Mouse (Mus musculus) liver, embryonic 14.5 days (tissue): Measurements from ENCODE around the gene Mlph. TPM values are rescaled to one million over a fixed set of nuclear protein-coding genes. Genes with fewer than 3 reads are reported as not detected.

ENCODE experiments used
- ATAC-seq: fragments of 200-750 bp; cut with Nextera tagmentation; 2 replicates; pipeline ENCODE4 v1.8.0; 2017; ENCODE audit warnings: moderate number of reproducible peaks, mild to moderate bottlenecking, moderate library complexity; ENCODE audit not compliant: insufficient read depth
- DNase-seq, 3 experiments: peaks; one replicate each; pipeline ENCODE4 v3.0.0-alpha.2; 2012 to 2013; ENCODE audit warnings: low read depth in 3 of 3, low spot score in 3 of 3
- H3K27ac ChIP-seq: fragments of 300-500 bp; sonication (generic); 2 replicates; pipeline ENCODE4 v1.5.1; 2014; ENCODE audit warnings: moderate library complexity, mild to moderate bottlenecking, control low read depth, inconsistent platforms
- H3K27me3 ChIP-seq: fragments of 300-500 bp; sonication (generic); 2 replicates; pipeline ENCODE4 v1.6.1; 2014; ENCODE audit warnings: mild to moderate bottlenecking, low read length, moderate library complexity; ENCODE audit not compliant: control insufficient read depth, insufficient read depth
- H3K36me3 ChIP-seq: fragments of 300-500 bp; sonication (generic); replicated peaks from 2 replicates; pipeline ENCODE4 v1.6.1; 2014; ENCODE audit warnings: low read depth; ENCODE audit not compliant: control insufficient read depth, insufficient read depth
- H3K4me1 ChIP-seq, 2 experiments: fragments of 200-500 bp in 1 of 2; fragments of 300-500 bp in 1 of 2; sonication (generic) in 1 of 2; replicated peaks; 2 replicates each; pipeline ENCODE4 v1.6.1; 2012 to 2014; ENCODE audit warnings: antibody characterized with exemption in 1 of 2, inconsistent platforms in 1 of 2, low read length in 1 of 2; ENCODE audit not compliant: control insufficient read depth in 2 of 2, insufficient read depth in 2 of 2
- H3K4me2 ChIP-seq: fragments of 300-500 bp; sonication (generic); 2 replicates; pipeline ENCODE4 v1.6.1; 2014; ENCODE audit warnings: low read depth, mild to moderate bottlenecking, control low read depth, moderate library complexity
- H3K4me3 ChIP-seq, 2 experiments: fragments of 200-500 bp in 1 of 2; fragments of 300-500 bp in 1 of 2; sonication (generic) in 1 of 2; 2 replicates each; pipeline ENCODE4 v1.5.1; 2012 to 2014; ENCODE audit warnings: low read depth in 2 of 2, low read length in 2 of 2, mild to moderate bottlenecking in 2 of 2, control low read depth in 1 of 2, inconsistent platforms in 1 of 2, moderate library complexity in 1 of 2; ENCODE audit not compliant: insufficient read depth in 1 of 2
- H3K9ac ChIP-seq: fragments of 300-500 bp; sonication (generic); replicated peaks from 2 replicates; pipeline ENCODE4 v1.6.1; 2014; ENCODE audit warnings: mild to moderate bottlenecking, control low read depth, moderate library complexity
- H3K9me3 ChIP-seq: fragments of 300-500 bp; sonication (generic); 2 replicates; pipeline ENCODE4 v1.6.1; 2016; ENCODE audit warnings: low read length, mixed read lengths; ENCODE audit not compliant: control insufficient read depth
- CTCF ChIP-seq: IDR thresholded peaks from 2 replicates; pipeline ENCODE4 v1.5.1; 2016; ENCODE audit warnings: antibody characterized with exemption, low read depth, control low read depth
- EP300 ChIP-seq: IDR thresholded peaks from 2 replicates; pipeline ENCODE4 v1.6.1; 2016; ENCODE audit warnings: antibody characterized with exemption, low read depth
- WGBS: fragments of 180-500 bp; shearing (Covaris S2); extraction: QIAGEN DNeasy Blood & Tissue Kit; methylation state at CpG from one replicate; pipeline ENCODE4 v1.1.7; 2014; ENCODE audit not compliant: insufficient replicate concordance; 5-methylcytosine and 5-hydroxymethylcytosine counted together
- polyA plus RNA-seq, 2 experiments: library from polyadenylated mRNA; depleted of rRNA in 1 of 2; stranded (reverse) in 1 of 2; unstranded in 1 of 2; fragments of >200 nt; fragmentation: Nextera tagmentation in 1 of 2; extraction: Ambion mirVana in 1 of 2; gene quantifications; 2 replicates each; pipeline versions ENCODE4 v1.2.1 to v1.2.3; 2012 to 2014

Mlph gene
- polyA plus RNA-seq, 2 experiments = 0.01 TPM; not detected in 1

- no peak overlapping the region for H3K27ac ChIP-seq
- WGBS = 62% methylated on average over 10 of the region's 10 CpGs
- TF ChIP-seq EP300 (no peak), CTCF (no peak)
- ATAC-seq = no peak
- H3K27me3 ChIP-seq = no peaks in the 10 kb centered on the region
- no peak overlapping the region for H3K4me3 ChIP-seq
- H3K4me1 ChIP-seq = no peaks in the 10 kb centered on the region
- H3K9ac ChIP-seq = no peak overlapping the region
- H3K9me3 ChIP-seq = no peaks in the 10 kb centered on the region
- DNase-seq = no peak
- H3K4me2 ChIP-seq = no peak overlapping the region
- no peaks in the 10 kb centered on the region for H3K36me3 ChIP-seq
These were observed 65.9 kb downstream of the Mlph start for GRCm38 (mm10) chr1:90980638-90981330.

- Histone ChIP-seq H3K27me3 (no peaks in the 10 kb centered on the region), H3K9ac (no peak overlapping the region), H3K4me2 (no peak overlapping the region), H3K27ac (no peak overlapping the region), H3K4me1 (no peaks in the 10 kb centered on the region), H3K4me3 (no peak overlapping the region), H3K36me3 (no peaks in the 10 kb centered on the region), H3K9me3 (no peaks in the 10 kb centered on the region)
- DNase-seq = no peak
- no peak for TF ChIP-seq CTCF
- no peak for TF ChIP-seq EP300
- WGBS = 60% methylated on average over 3 of the region's 3 CpGs
- ATAC-seq = no peak
These were observed 66.5 kb downstream of the Mlph start for GRCm38 (mm10) chr1:90981346-90981745.

DNA sequence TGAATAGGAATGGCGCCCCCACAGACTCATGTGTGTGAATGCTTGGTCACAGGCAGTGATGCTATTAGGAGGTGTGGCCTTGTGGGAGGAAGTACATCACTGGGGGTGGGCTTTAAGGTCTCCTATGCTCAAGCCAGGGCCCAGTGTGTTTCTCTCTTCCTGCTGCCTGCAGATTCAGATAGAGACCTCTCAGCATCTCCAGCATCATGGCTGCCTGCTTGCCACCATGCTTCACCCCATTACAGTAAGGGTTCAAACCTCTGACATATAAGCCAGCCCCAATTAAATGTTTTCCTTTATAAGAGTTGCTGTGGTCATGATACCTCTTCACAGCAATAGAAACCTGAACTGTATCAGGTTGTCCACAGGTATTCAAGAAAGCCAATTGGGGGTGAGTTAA, 81.0 kb downstream of the Mlph start:
- H3K4me3 ChIP-seq = no peak overlapping the region
- peaks cover 13% of the 10 kb centered on the region for H3K27me3 ChIP-seq
- H3K4me1 ChIP-seq = peaks cover 0 to 7% of the 10 kb centered on the region in 2 experiments; a peak in 1 of 4 replicates
- H3K4me2 ChIP-seq = no peak overlapping the region
- no peak for DNase-seq
- no peak for TF ChIP-seq EP300
- TF ChIP-seq CTCF = no peak
- H3K9ac ChIP-seq = no peak overlapping the region
- H3K27ac ChIP-seq = no peak overlapping the region
- no peak for ATAC-seq
- H3K36me3 ChIP-seq = no peaks in the 10 kb centered on the region
- 54% methylated on average over 1 of the region's 1 CpGs for whole genome bisulfite sequencing
- H3K9me3 ChIP-seq = no peaks in the 10 kb centered on the region

- WGBS = 33% methylated on average over 4 of the region's 4 CpGs
- Histone ChIP-seq H3K4me1 (peaks cover 0 to 7% of the 10 kb centered on the region in 2 experiments; a peak in 1 of 4 replicates), H3K27me3 (peaks cover 13% of the 10 kb centered on the region), H3K9me3 (no peaks in the 10 kb centered on the region), H3K36me3 (no peaks in the 10 kb centered on the region), H3K4me3 (no peak overlapping the region), H3K27ac (no peak overlapping the region), H3K4me2 (no peak overlapping the region), H3K9ac (no peak overlapping the region)
- DNase-seq (no peak), ATAC-seq (no peak)
- no peak for TF ChIP-seq EP300
- TF ChIP-seq CTCF = no peak
These were observed 82.3 kb downstream of the Mlph start for GRCm38 (mm10) chr1:90997136-90997535.

DNA sequence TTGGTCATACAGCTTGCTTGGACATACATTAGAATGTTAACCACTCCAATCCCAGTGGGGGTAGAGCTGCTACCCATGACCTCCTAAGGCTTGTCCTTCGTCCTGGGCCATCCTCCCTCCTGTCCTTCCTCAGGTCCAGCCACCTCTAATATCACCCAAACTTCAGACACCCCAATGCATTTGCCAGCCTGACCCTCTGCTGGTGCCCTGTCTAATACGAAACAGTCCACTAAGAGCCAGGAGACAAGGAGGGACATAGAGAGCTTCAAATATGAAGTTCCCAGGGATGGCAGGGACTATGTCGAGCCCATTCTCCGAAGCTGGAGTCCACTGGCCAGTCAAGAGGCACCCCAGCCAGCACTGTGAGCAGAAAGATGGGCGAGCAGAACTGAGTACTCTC, 82.8 kb downstream of the Mlph start:
- ATAC-seq = no peak
- DNase-seq = no peak
- peaks cover 0 to 7% of the 10 kb centered on the region in 2 experiments; a peak in 1 of 4 replicates for H3K4me1 ChIP-seq
- no peaks in the 10 kb centered on the region for H3K36me3 ChIP-seq
- no peak overlapping the region for H3K4me3 ChIP-seq
- H3K27me3 ChIP-seq = peaks cover 13% of the 10 kb centered on the region
- TF ChIP-seq EP300 (no peak), CTCF (no peak)
- no peaks in the 10 kb centered on the region for H3K9me3 ChIP-seq
- no peak overlapping the region for H3K27ac ChIP-seq
- H3K4me2 ChIP-seq = no peak overlapping the region
- WGBS = 54% methylated on average over 5 of the region's 5 CpGs
- H3K9ac ChIP-seq = no peak overlapping the region
